Mouse (Mus musculus): ENCODE measurements around the gene Cib2. TPM values are rescaled to one million over a fixed set of nuclear protein-coding genes. Genes with fewer than 3 reads are reported as not detected.

The Cib2 gene
- polyA plus RNA-seq, 3 experiments from 2014 or later: 0.55 to 4.9 (median 0.96) TPM

Other genes with a start within 250 kb of the Cib2 start
- under 1 TPM; 0.09 to 0.23 (median 0.18) TPM for gene Dmxl2, start 58.6 kb downstream of the Cib2 start, polyA plus RNA-seq (2017; shearing (Covaris generic))
- gene Sh2d7, start 21.2 kb downstream of the Cib2 start, polyA plus RNA-seq (2017; shearing (Covaris generic)): not detected
- 100 to 1,000 TPM; 110 to 244 (median 135) TPM for gene Idh3a, start 26.1 kb upstream of the Cib2 start, polyA plus RNA-seq (2017; shearing (Covaris generic))
- 10 to 100 TPM; 59.4 to 69.2 (median 67.4) TPM for gene Acsbg1, start 101.7 kb upstream of the Cib2 start, polyA plus RNA-seq (2017; shearing (Covaris generic))
- 1 to 10 TPM; 3.7 to 8.5 (median 5.6) TPM for gene Dnaja4, start 138.7 kb upstream of the Cib2 start, polyA plus RNA-seq (2017; shearing (Covaris generic))
- gene Wdr61, start 174.3 kb upstream of the Cib2 start, polyA plus RNA-seq (2017; shearing (Covaris generic)): 100 to 1,000 TPM; 119 to 128 (median 127) TPM
- gene Crabp1, start 204.5 kb upstream of the Cib2 start, polyA plus RNA-seq (2017; shearing (Covaris generic)): not detected